13 mouse cellular contexts compared by ENCODE assay signal in genomic region chr1:155213912-155214311, GRCm38 (mm10). TPM values are rescaled to one million over a fixed set of nuclear protein-coding genes. Genes with fewer than 3 reads are reported as not detected.
A peak's percentile ranks its signal among the peaks of the same experiment; 100 is the strongest.
DNase-seq lines count a peak whose midpoint lies in the region; ATAC-seq lines count a peak whose summit lies in the region.
"Had no signal": no experiment of that assay in that cellular context is flagged by ENCODE, and none has a peak within 500 bp of the region (broad histone marks: within the 10 kb centered on the region; RNA-seq: fewer than 3 reads in every experiment).

No protein-coding gene starts in this region.

- peak overlapping the region; percentile 41; the same call in 1 of the 2 replicates for H3K27ac ChIP-seq in heart, embryonic 11.5 days (ENCODE audit: low read depth, low read length)
- H3K27ac ChIP-seq in kidney, embryonic 16.5 days (ENCODE audit: low read length) = no peak overlapping the region
- H3K27ac ChIP-seq in midbrain, embryonic 13.5 days = no peak overlapping the region; the same call in 1 of the 2 replicates
- no peak overlapping the region for H3K27ac ChIP-seq in midbrain, embryonic 11.5 days (ENCODE audit: low read depth, low read length)
- H3K27ac ChIP-seq in limb, embryonic 15.5 days = peak overlapping the region; percentile 4; the same call in 1 of the 2 replicates

- no peaks in the 10 kb centered on the region for H3K9me3 ChIP-seq in heart, embryonic 11.5 days (replicated peaks; ENCODE audit: control insufficient read depth, low read length)
- H3K9me3 ChIP-seq in kidney, embryonic 16.5 days (ENCODE audit: low read length) = no peaks in the 10 kb centered on the region
- no peaks in the 10 kb centered on the region for H3K9me3 ChIP-seq in midbrain, embryonic 13.5 days
- no peaks in the 10 kb centered on the region for H3K9me3 ChIP-seq in midbrain, embryonic 11.5 days (ENCODE audit: control insufficient read depth, low read length)
- no peaks in the 10 kb centered on the region for H3K9me3 ChIP-seq in limb, embryonic 15.5 days
- H3K9me3 ChIP-seq: neural tube, embryonic 13.5 days had no signal

- H3K36me3 ChIP-seq in heart, embryonic 11.5 days (ENCODE audit: control insufficient read depth, insufficient read depth, low read length) = peaks cover 11% of the 10 kb centered on the region
- 0 out of 2 replicates have a peak, but pooled peaks cover 5% of the 10 kb centered on the region for H3K36me3 ChIP-seq in kidney, embryonic 16.5 days (ENCODE audit: insufficient read depth, low read length)
- H3K36me3 ChIP-seq in midbrain, embryonic 13.5 days = no peaks in the 10 kb centered on the region
- H3K36me3 ChIP-seq in midbrain, embryonic 11.5 days (ENCODE audit: control insufficient read depth, insufficient read depth, low read length) = no peaks in the 10 kb centered on the region
- peaks cover 9% of the 10 kb centered on the region; the same call in 1 of the 2 replicates for H3K36me3 ChIP-seq in limb, embryonic 15.5 days
- H3K36me3 ChIP-seq: neural tube, embryonic 13.5 days had no signal

- DNase-seq in heart, postnatal 14 days = no peak
- peak; percentile 50 for DNase-seq in kidney, adult 9 months
- no peak for DNase-seq in midbrain, embryonic 11.5 days (ENCODE audit: low spot score, missing footprints)
- DNase-seq: forebrain, postnatal 0 days; lung, adult 2 months; right cerebral cortex, postnatal 25 days; thymus, postnatal 14 days had no signal

- no peak overlapping the region for H3K9ac ChIP-seq in heart, embryonic 11.5 days (ENCODE audit: low read depth, low read length)
- H3K9ac ChIP-seq in kidney, embryonic 16.5 days (replicated peaks; ENCODE audit: low read length) = no peak overlapping the region
- H3K9ac ChIP-seq in midbrain, embryonic 13.5 days (replicated peaks) = no peak overlapping the region
- no peak overlapping the region for H3K9ac ChIP-seq in midbrain, embryonic 11.5 days (ENCODE audit: low read length)
- no peak overlapping the region for H3K9ac ChIP-seq in limb, embryonic 15.5 days
- H3K9ac ChIP-seq: forebrain, postnatal 0 days had no signal

- intact Hi-C loops in heart, postnatal 14 days (cut with DNase I) = loop anchor here (2.0 kb wide), 1 partner anchor 49 kb away; no protein-coding TSS in a partner anchor

- WGBS in heart, embryonic 11.5 days (ENCODE audit: insufficient replicate concordance) = 79% methylated on average over 7 of the region's 7 CpGs
- WGBS in kidney, embryonic 16.5 days = 60% methylated on average over 7 of the region's 7 CpGs
- WGBS in midbrain, embryonic 13.5 days = 69% methylated on average over 7 of the region's 7 CpGs
- WGBS in midbrain, embryonic 11.5 days = 73% methylated on average over 7 of the region's 7 CpGs
- WGBS in limb, embryonic 15.5 days = 64% methylated on average over 7 of the region's 7 CpGs

- H3K4me1 ChIP-seq in heart, embryonic 11.5 days (ENCODE audit: control insufficient read depth, insufficient read depth, low read length) = peaks cover 40% of the 10 kb centered on the region
- H3K4me1 ChIP-seq in kidney, embryonic 16.5 days (ENCODE audit: insufficient read depth, low read length) = peaks cover 57% of the 10 kb centered on the region
- peaks cover 74% of the 10 kb centered on the region for H3K4me1 ChIP-seq in midbrain, embryonic 13.5 days (replicated peaks)
- H3K4me1 ChIP-seq in midbrain, embryonic 11.5 days (ENCODE audit: control insufficient read depth, insufficient read depth, low read length) = peaks cover 34% of the 10 kb centered on the region
- H3K4me1 ChIP-seq in limb, embryonic 15.5 days = peaks cover 76% of the 10 kb centered on the region

- H3K4me3 ChIP-seq in heart, embryonic 11.5 days (ENCODE audit: low read depth, low read length) = no peak overlapping the region
- no peak overlapping the region for H3K4me3 ChIP-seq in kidney, embryonic 16.5 days (ENCODE audit: low read length)
- H3K4me3 ChIP-seq in midbrain, embryonic 13.5 days (replicated peaks) = no peak overlapping the region
- no peak overlapping the region for H3K4me3 ChIP-seq in midbrain, embryonic 11.5 days (ENCODE audit: low read depth, low read length)
- H3K4me3 ChIP-seq in limb, embryonic 15.5 days = no peak overlapping the region
- H3K4me3 ChIP-seq: neural tube, embryonic 13.5 days had no signal

- no peak overlapping the region for H3K4me2 ChIP-seq in heart, embryonic 11.5 days
- no peak overlapping the region for H3K4me2 ChIP-seq in kidney, embryonic 16.5 days (replicated peaks; ENCODE audit: low read depth, low read length)
- H3K4me2 ChIP-seq in midbrain, embryonic 13.5 days (replicated peaks) = 0 out of 2 replicates have a peak overlapping the region, but pooled peaks have one; percentile 1
- no peak overlapping the region for H3K4me2 ChIP-seq in midbrain, embryonic 11.5 days
- H3K4me2 ChIP-seq in limb, embryonic 15.5 days = no peak overlapping the region
- H3K4me2 ChIP-seq: liver, embryonic 11.5 days had no signal

- no peak for ATAC-seq in heart, embryonic 11.5 days (replicated peaks; ENCODE audit: insufficient number of reproducible peaks, low FRiP score, low TSS enrichment)
- ATAC-seq in kidney, embryonic 16.5 days (ENCODE audit: low FRiP score, low TSS enrichment) = no peak
- ATAC-seq in midbrain, embryonic 13.5 days = no peak
- no peak for ATAC-seq in midbrain, embryonic 11.5 days (ENCODE audit: low FRiP score)
- ATAC-seq in limb, embryonic 15.5 days (ENCODE audit: insufficient number of reproducible peaks, low FRiP score, low TSS enrichment, low read depth) = no peak

- H3K27me3 ChIP-seq in heart, embryonic 11.5 days (ENCODE audit: control insufficient read depth, insufficient read depth, low read length) = no peaks in the 10 kb centered on the region
- H3K27me3 ChIP-seq in kidney, embryonic 16.5 days (ENCODE audit: insufficient read depth, low read length) = no peaks in the 10 kb centered on the region
- H3K27me3 ChIP-seq in midbrain, embryonic 13.5 days = peaks cover 6% of the 10 kb centered on the region
- H3K27me3 ChIP-seq in midbrain, embryonic 11.5 days (ENCODE audit: control insufficient read depth, insufficient read depth, low read length) = no peaks in the 10 kb centered on the region; the same call in 1 of the 2 replicates
- no peaks in the 10 kb centered on the region for H3K27me3 ChIP-seq in limb, embryonic 15.5 days
- H3K27me3 ChIP-seq: neural tube, embryonic 13.5 days had no signal

RNA-seq across cellular contexts. Expression of gene BC034090, which starts 30.3 kb away (rescaled TPM):
- polyA plus RNA-seq in heart, embryonic 11.5 days (2014; fragmentation: Nextera tagmentation; extraction: Ambion mirVana) = 3.9 and 5.4 TPM in 2 replicates
- total RNA-seq in heart, postnatal 14 days (2021) = 10 to 100 TPM; 35.9 to 41.2 TPM
- polyA plus RNA-seq in kidney, embryonic 16.5 days (2015; fragmentation: Nextera tagmentation; extraction: Ambion mirVana) = 8.2 and 9.1 TPM in 2 replicates
- 3.9 and 5.5 TPM in 2 replicates for polyA plus RNA-seq in midbrain, embryonic 13.5 days (2015; fragmentation: Nextera tagmentation; extraction: Ambion mirVana)
- 2.7 and 3.1 TPM in 2 replicates for polyA plus RNA-seq in midbrain, embryonic 11.5 days (2014; fragmentation: Nextera tagmentation; extraction: Ambion mirVana)
- 6.0 and 6.1 TPM in 2 replicates for polyA plus RNA-seq in limb, embryonic 15.5 days (2015; fragmentation: Nextera tagmentation; extraction: Ambion mirVana)

RNA-seq across cellular contexts. Expression of gene Stx6, which starts 55.4 kb away (rescaled TPM):
- 62.1 and 62.8 TPM in 2 replicates for polyA plus RNA-seq in heart, embryonic 11.5 days (2014; fragmentation: Nextera tagmentation; extraction: Ambion mirVana)
- total RNA-seq in heart, postnatal 14 days (2021) = 10 to 100 TPM; 32.1 to 35.9 TPM
- polyA plus RNA-seq in kidney, embryonic 16.5 days (2015; fragmentation: Nextera tagmentation; extraction: Ambion mirVana) = 70.9 and 78.0 TPM in 2 replicates
- polyA plus RNA-seq in midbrain, embryonic 13.5 days (2015; fragmentation: Nextera tagmentation; extraction: Ambion mirVana) = 117 and 128 TPM in 2 replicates
- 97.1 and 100 TPM in 2 replicates for polyA plus RNA-seq in midbrain, embryonic 11.5 days (2014; fragmentation: Nextera tagmentation; extraction: Ambion mirVana)
- polyA plus RNA-seq in limb, embryonic 15.5 days (2015; fragmentation: Nextera tagmentation; extraction: Ambion mirVana) = 64.2 and 86.1 TPM in 2 replicates

Comparison
In these comparisons a context has a peak if more than half of its experiments do, and no peak if none do; other contexts are left out.
1. H3K27ac ChIP-seq: peak in heart, embryonic 11.5 days (single experiment) and limb, embryonic 15.5 days (single experiment); none in kidney, embryonic 16.5 days (single experiment), midbrain, embryonic 13.5 days (single experiment) and midbrain, embryonic 11.5 days (single experiment).